Mouse (Mus musculus) testis, adult 2 months (tissue): ENCODE measurements around the gene Pdcl2.

Source experiments
- CTCF ChIP-seq: fragments of 200-500 bp; IDR thresholded peaks from 2 replicates; pipeline ENCODE4 v1.5.1; 2012; ENCODE audit warnings: low read depth, mild to moderate bottlenecking, inconsistent platforms, low read length, moderate library complexity; ENCODE audit not compliant: control insufficient read depth, insufficient read depth, insufficient replicate concordance
- POLR2A ChIP-seq: fragments of 200-500 bp; IDR thresholded peaks from 2 replicates; pipeline ENCODE4 v1.6.1; 2012; ENCODE audit warnings: low read depth, mild to moderate bottlenecking, inconsistent platforms, low read length, moderate library complexity; ENCODE audit not compliant: control insufficient read depth

GRCm38 (mm10) chr5:76369215-76369840 is 38.4 kb upstream of the Pdcl2 start:
- TF ChIP-seq POLR2A (no peak), CTCF (no peak)
